Mouse (Mus musculus) limb, embryonic 11.5 days (tissue): Measurements from ENCODE around the gene Lrrc61. TPM values are rescaled to one million over a fixed set of nuclear protein-coding genes. Genes with fewer than 3 reads are reported as not detected.

Source experiments
- ATAC-seq: fragments of 200-750 bp; cut with Nextera tagmentation; 2 replicates; pipeline ENCODE4 v1.8.0; 2017; ENCODE audit warnings: low read depth; ENCODE audit not compliant: insufficient number of reproducible peaks, low FRiP score, low TSS enrichment
- DNase-seq: peaks from one replicate; pipeline ENCODE4 v3.0.0-alpha.2; 2015; ENCODE audit warnings: low spot score
- H3K27ac ChIP-seq: fragments of 300-500 bp; sonication (generic); replicated peaks from 2 replicates; pipeline ENCODE4 v1.5.1; 2014; ENCODE audit warnings: low read depth, mild to moderate bottlenecking, low read length
- H3K27me3 ChIP-seq: fragments of 300-500 bp; sonication (generic); 2 replicates; pipeline ENCODE4 v1.6.1; 2014; ENCODE audit warnings: mild to moderate bottlenecking, low read length, mixed read lengths; ENCODE audit not compliant: control insufficient read depth, insufficient read depth
- H3K36me3 ChIP-seq: fragments of 300-500 bp; sonication (generic); 2 replicates; pipeline ENCODE4 v1.6.1; 2014; ENCODE audit warnings: mild to moderate bottlenecking, low read length, moderate library complexity, mixed read lengths; ENCODE audit not compliant: control insufficient read depth, insufficient read depth
- H3K4me1 ChIP-seq: fragments of 300-500 bp; sonication (generic); 2 replicates; pipeline ENCODE4 v1.6.1; 2014; ENCODE audit warnings: low read length, mixed read lengths; ENCODE audit not compliant: control insufficient read depth, insufficient read depth
- H3K4me2 ChIP-seq: fragments of 300-500 bp; sonication (generic); 2 replicates; pipeline ENCODE4 v1.6.1; 2014; ENCODE audit warnings: low read depth, mild to moderate bottlenecking, moderate library complexity; ENCODE audit not compliant: severe bottlenecking
- H3K4me3 ChIP-seq: fragments of 300-500 bp; sonication (generic); 2 replicates; pipeline ENCODE4 v1.5.1; 2014; ENCODE audit warnings: low read depth, low read length
- H3K9ac ChIP-seq: fragments of 300-500 bp; sonication (generic); 2 replicates; pipeline ENCODE4 v1.6.1; 2014; ENCODE audit warnings: mild to moderate bottlenecking, low read length
- H3K9me3 ChIP-seq: fragments of 300-500 bp; sonication (generic); 2 replicates; pipeline ENCODE4 v1.6.1; 2016; ENCODE audit warnings: low read length; ENCODE audit not compliant: control insufficient read depth
- WGBS: fragments of 180-500 bp; shearing (Covaris S2); extraction: QIAGEN DNeasy Blood & Tissue Kit; methylation state at CpG from one replicate; pipeline ENCODE4 v1.1.7; 2014; 5-methylcytosine and 5-hydroxymethylcytosine counted together
- polyA plus RNA-seq: library from polyadenylated mRNA; unstranded; fragments of >200 nt; fragmentation: Nextera tagmentation; extraction: Ambion mirVana; gene quantifications from 2 replicates; pipeline ENCODE4 v1.2.1, GENCODE M21; 2014

Gene Lrrc61
- polyA plus RNA-seq, 1 experiment from 2014 or later = 12.4 TPM

DNA sequence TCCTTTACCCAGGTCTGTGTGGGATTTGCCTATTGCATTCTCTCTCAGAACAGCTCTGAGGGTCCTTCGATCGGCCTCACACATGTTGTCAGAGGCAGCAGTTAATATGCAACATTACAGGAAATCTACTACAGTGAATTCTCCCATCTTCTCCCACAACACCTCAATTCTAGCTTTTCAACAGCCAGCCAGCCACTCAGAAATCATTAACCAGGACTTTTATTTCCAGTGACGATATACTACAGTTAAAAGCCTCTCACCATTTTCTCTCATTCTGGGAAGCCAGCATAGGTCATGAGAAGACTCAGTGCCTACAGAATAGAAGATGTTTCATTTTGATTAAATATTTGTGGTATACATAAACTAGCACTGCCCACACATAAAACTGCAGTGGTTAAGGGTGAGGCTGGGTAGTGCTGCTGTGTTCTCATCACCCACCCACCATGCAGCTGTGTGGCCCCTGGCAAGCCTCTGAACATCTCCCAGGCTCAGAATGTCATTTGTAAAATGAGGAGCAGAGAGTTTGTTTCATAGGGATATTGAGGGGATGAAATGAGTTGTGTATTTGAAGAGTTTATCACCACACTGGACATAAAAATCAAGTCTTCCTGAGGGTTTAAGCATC is 36.7 kb downstream of the Lrrc61 start:
- H3K9me3 ChIP-seq = peaks cover 4% of the 10 kb centered on the region
- no peak for DNase-seq
- peaks cover 6% of the 10 kb centered on the region for H3K36me3 ChIP-seq
- H3K27me3 ChIP-seq = no peaks in the 10 kb centered on the region
- no peak overlapping the region for H3K9ac ChIP-seq
- peaks cover 12% of the 10 kb centered on the region for H3K4me1 ChIP-seq
- H3K4me3 ChIP-seq = no peak overlapping the region
- H3K4me2 ChIP-seq = no peak overlapping the region
- 97% methylated on average over 3 of the region's 3 CpGs for WGBS
- ATAC-seq = no peak
- no peak overlapping the region for H3K27ac ChIP-seq

DNA sequence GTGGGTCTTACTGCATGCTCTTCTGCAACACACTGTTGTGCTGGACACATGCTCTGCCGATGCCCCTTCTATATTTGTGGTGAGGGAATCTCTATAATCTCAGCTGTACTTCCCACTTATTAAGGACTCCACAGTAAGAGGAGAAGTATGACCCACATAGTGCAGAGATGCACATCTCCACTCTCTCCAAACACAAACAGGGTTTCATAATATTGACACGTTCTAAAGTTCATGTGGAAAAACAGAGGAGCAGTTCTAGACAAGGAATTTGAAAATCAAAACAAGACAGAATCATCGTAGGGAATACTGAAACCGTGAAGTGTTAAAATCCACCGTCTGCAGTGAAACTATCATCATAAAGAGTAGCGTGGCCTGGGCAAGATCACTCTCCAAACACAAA is 37.3 kb downstream of the Lrrc61 start:
- Histone ChIP-seq H3K9ac (no peak overlapping the region), H3K9me3 (peaks cover 9% of the 10 kb centered on the region)
- ATAC-seq = no peak

DNA sequence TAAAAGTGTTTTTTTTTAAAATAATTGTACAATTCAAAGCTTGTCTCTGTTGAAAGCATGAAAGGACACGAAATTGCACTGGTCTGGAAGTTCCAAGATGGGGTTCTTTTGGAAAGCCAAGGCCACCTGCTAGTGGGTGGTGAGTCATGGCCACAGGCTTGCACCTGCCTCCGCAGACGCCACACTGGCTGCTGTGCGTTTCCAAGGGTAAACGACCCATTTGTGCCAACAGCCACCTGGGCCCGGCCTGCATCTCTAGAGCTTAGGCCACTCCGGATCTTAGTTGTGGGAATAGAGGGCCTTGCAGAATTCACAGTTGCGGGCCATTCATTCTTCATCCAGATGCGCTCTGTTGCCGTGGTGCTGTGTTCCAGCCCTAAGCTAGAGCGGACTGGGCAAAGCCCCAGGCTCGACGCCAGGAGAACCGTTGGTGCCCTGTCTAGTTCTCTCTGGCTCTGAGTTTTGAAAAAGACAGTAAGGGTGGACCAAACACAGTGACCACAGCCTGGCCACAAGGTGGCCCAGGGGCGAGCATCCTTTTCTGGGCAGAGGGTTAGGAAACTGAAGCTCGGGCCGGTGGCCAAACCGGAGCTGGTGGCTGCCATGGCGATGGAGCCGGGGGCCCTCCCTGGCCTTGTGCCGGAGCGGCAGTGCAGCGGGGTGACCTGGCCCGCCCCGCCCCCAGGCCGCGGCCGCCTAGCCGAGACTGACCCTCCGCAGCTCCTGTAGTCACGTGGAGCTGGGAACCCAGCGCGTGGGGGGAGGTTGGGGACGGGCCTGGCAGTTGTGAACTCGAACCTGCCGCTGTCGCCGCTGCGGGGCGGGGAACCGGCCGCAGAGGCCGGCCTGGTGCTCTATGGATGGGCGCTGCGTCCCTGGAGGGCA is 38.8 kb downstream of the Lrrc61 start, which contains the start of the genes Repin1 and Gm44965:
Repin1 (plus strand) TSS at position 726 of the 885 bp plus-strand sequence.
Gm44965 (plus strand) TSS at position 784 of the 885 bp plus-strand sequence.
- peak; percentile 91 for ATAC-seq
- H3K4me2 ChIP-seq = peak within 1 kb of the TSS; percentile 76
- peak; percentile 94 for DNase-seq
- peaks cover 25% of the 10 kb centered on the region for H3K36me3 ChIP-seq
- no peaks in the 10 kb centered on the region for H3K27me3 ChIP-seq
- H3K4me3 ChIP-seq = peak within 1 kb of the TSS; percentile 86
- WGBS = 6% methylated on average over 42 of the region's 45 CpGs
- peak within 1 kb of the TSS; percentile 91 for H3K9ac ChIP-seq
- H3K9me3 ChIP-seq = peaks cover 20% of the 10 kb centered on the region
- H3K4me1 ChIP-seq = peaks cover 12% of the 10 kb centered on the region
- H3K27ac ChIP-seq = peak within 1 kb of the TSS; percentile 82

More for the DNA sequence above, 37.3 kb downstream of the Lrrc61 start:
- DNase-seq = no peak
- Histone ChIP-seq H3K4me2 (no peak overlapping the region), H3K4me1 (peaks cover 12% of the 10 kb centered on the region), H3K4me3 (no peak overlapping the region), H3K27me3 (no peaks in the 10 kb centered on the region), H3K27ac (no peak overlapping the region), H3K36me3 (peaks cover 12% of the 10 kb centered on the region)
- 90% methylated on average over 6 of the region's 6 CpGs for WGBS

DNA sequence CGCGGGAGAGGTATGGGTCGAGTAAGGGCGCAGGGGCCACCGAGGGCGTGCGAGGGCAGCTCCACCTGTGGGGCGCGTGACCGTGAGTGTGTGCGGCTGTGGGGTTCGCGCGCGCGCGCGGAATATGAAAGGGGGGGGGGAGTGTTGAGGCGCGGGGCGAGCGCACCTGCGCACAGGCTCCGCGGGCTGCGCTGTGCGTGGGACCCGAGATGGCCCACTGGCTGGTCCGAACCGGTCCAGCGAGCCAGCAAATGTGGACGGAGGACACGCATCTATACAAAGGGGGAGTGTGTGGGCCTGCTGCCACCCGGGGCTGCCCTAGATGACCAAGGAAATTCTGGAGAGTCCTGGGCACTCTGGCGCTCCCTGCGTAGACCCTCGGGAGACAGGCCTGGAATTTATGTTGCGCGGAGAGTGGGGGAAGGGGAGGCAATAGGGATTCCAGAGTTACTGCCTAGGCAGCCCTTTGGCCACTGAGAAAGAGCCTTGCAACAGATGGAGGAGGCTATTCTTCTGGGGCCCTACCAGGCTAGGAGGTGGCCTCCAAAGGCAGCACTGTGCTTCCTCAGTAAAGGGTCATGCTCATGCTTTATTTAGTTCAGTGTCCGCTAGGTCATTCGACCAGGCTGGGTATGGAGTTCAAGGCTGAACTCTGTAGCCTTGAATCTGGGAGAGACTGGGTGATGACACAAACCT is 39.6 kb downstream of the Lrrc61 start:
- DNase-seq (peak; percentile 75), ATAC-seq (peak; percentile 69)
- Histone ChIP-seq H3K27me3 (no peaks in the 10 kb centered on the region), H3K36me3 (peaks cover 27% of the 10 kb centered on the region), H3K4me3 (peak overlapping the region; percentile 86), H3K4me1 (peaks cover 12% of the 10 kb centered on the region), H3K27ac (peak overlapping the region; percentile 82), H3K9ac (peak overlapping the region; percentile 91), H3K4me2 (peak overlapping the region; percentile 76), H3K9me3 (peaks cover 20% of the 10 kb centered on the region)
- under 1% methylated on average over 32 of the region's 41 CpGs for WGBS

- H3K9ac ChIP-seq = no peak overlapping the region; the same call in 1 of the 2 replicates
- H3K4me2 ChIP-seq = peak overlapping the region; percentile 76
- no peak overlapping the region for H3K27ac ChIP-seq
- peaks cover 20% of the 10 kb centered on the region for H3K9me3 ChIP-seq
- H3K4me3 ChIP-seq = peak overlapping the region; percentile 86; the same call in 1 of the 2 replicates
- no peak for DNase-seq
- no peak for ATAC-seq
- H3K4me1 ChIP-seq = peaks cover 10% of the 10 kb centered on the region
- H3K27me3 ChIP-seq = no peaks in the 10 kb centered on the region
- H3K36me3 ChIP-seq = peaks cover 32% of the 10 kb centered on the region
- WGBS = 61% methylated on average over 1 of the region's 1 CpGs
Observed at GRCm38 (mm10) chr6:48595278-48595677, 40.7 kb downstream of the Lrrc61 start.

GRCm38 (mm10) chr6:48596545-48597232 is 42.1 kb downstream of the Lrrc61 start:
- WGBS = 95% methylated on average over 45 of the region's 45 CpGs
- Histone ChIP-seq H3K4me1 (peaks cover 13% of the 10 kb centered on the region), H3K36me3 (peaks cover 32% of the 10 kb centered on the region), H3K27me3 (no peaks in the 10 kb centered on the region), H3K4me3 (no peak overlapping the region), H3K9me3 (peaks cover 20% of the 10 kb centered on the region), H3K9ac (no peak overlapping the region), H3K27ac (no peak overlapping the region), H3K4me2 (no peak overlapping the region)
- ATAC-seq = no peak
- no peak for DNase-seq

- H3K4me3 ChIP-seq = no peak overlapping the region
- ATAC-seq (no peak), DNase-seq (no peak)
- no peak overlapping the region for H3K9ac ChIP-seq
- H3K9me3 ChIP-seq = peaks cover 20% of the 10 kb centered on the region
- peaks cover 13% of the 10 kb centered on the region for H3K4me1 ChIP-seq
- WGBS = 97% methylated on average over 27 of the region's 27 CpGs
- H3K27me3 ChIP-seq = no peaks in the 10 kb centered on the region
- no peak overlapping the region for H3K4me2 ChIP-seq
- H3K36me3 ChIP-seq = peaks cover 32% of the 10 kb centered on the region
- H3K27ac ChIP-seq = no peak overlapping the region
Observed at GRCm38 (mm10) chr6:48597233-48597625, 42.6 kb downstream of the Lrrc61 start.
